ENCODE assay signal across 17 mouse cellular contexts in genomic region chr2:167309286-167309685, GRCm38 (mm10). TPM values are rescaled to one million over a fixed set of nuclear protein-coding genes. Genes with fewer than 3 reads are reported as not detected.
DNase-seq lines count a peak whose midpoint lies in the region; TF ChIP-seq lines count a peak whose summit lies in the region.
"Had no signal": no experiment of that assay in that cellular context is flagged by ENCODE, and none has a peak within 500 bp of the region (broad histone marks: within the 10 kb centered on the region; RNA-seq: fewer than 3 reads in every experiment).

No protein-coding gene starts in this region.

- no peak overlapping the region for H3K4me3 ChIP-seq in kidney, adult 2 months (ENCODE audit: insufficient read depth, low read depth, low read length)
- H3K4me3 ChIP-seq: erythroblast, embryonic 14.5 days; heart, embryonic 12.5 days; hindbrain, embryonic 10.5 days; lung, embryonic 15.5 days; myocyte had no signal

- DNase-seq in adrenal gland, adult 8-10 months: peak; percentile 1
- DNase-seq in adrenal gland, postnatal 14 days: no peak
- DNase-seq in kidney, adult 9 months: peak; percentile 0
- no peak for DNase-seq in kidney, adult 2 months
- DNase-seq in testis, postnatal 10 days (ENCODE audit: low spot score): peak; percentile 39
- no peak for DNase-seq in testis, postnatal 14 days (ENCODE audit: low spot score)
- DNase-seq in spleen, postnatal 36 days (ENCODE audit: low spot score in 2 of 2): no peak
- no peak for DNase-seq in right cerebral cortex, adult 18-20 months
- DNase-seq: kidney, postnatal 4 days; right cerebral cortex, postnatal 25 days; thymus, postnatal 25 days had no signal

- peaks cover 4% of the 10 kb centered on the region; the same call in 1 of the 2 replicates for H3K4me1 ChIP-seq in kidney, adult 2 months (ENCODE audit: control insufficient read depth, insufficient read depth, low read length)

- H3K27ac ChIP-seq in kidney, adult 2 months (ENCODE audit: insufficient read depth, low read depth, low read length): no peak overlapping the region
- H3K27ac ChIP-seq: hindbrain, embryonic 10.5 days; lung, embryonic 15.5 days had no signal

- 88% methylated on average over 12 of the region's 12 CpGs for WGBS in kidney, adult 2 months

- no peak for TF ChIP-seq POLR2A in kidney, adult 2 months (IDR thresholded peaks at IDR 0.05; ENCODE audit: low read depth, low read length)

- no peaks in the 10 kb centered on the region for H3K36me3 ChIP-seq in kidney, adult 2 months (ENCODE audit: control insufficient read depth, insufficient read depth, low read length)

- H3K27me3 ChIP-seq in kidney, adult 2 months (replicated peaks; ENCODE audit: control insufficient read depth, insufficient read depth, low read length): no peaks in the 10 kb centered on the region
- H3K27me3 ChIP-seq: heart, embryonic 12.5 days; lung, embryonic 15.5 days; Patski had no signal

- TF ChIP-seq CTCF in kidney, adult 2 months (conservative IDR thresholded peaks at IDR 0.05; ENCODE audit: insufficient read depth, insufficient read length, low read depth, low read length): no peak

RNA-seq across cellular contexts. Expression of gene B4galt5, which starts 39.7 kb away (rescaled TPM):
- 100 to 1,000 TPM in 2 of 4 experiments, 10 to 100 TPM in 2; 85.7 to 181 (median 114) TPM for total RNA-seq in adrenal gland, adult 8-10 months (2022)
- total RNA-seq in adrenal gland, postnatal 14 days (2021): 75.6 and 77.7 TPM in 2 replicates
- polyA plus RNA-seq in kidney, adult 2 months (2012; rRNA removed): 51.5 and 54.2 TPM in 2 replicates

Comparison
In these comparisons a context has a peak if more than half of its experiments do, and no peak if none do; other contexts are left out.
1. DNase-seq: peak in adrenal gland, adult 8-10 months (single experiment), kidney, adult 9 months (single experiment) and testis, postnatal 10 days (single experiment); none in adrenal gland, postnatal 14 days (single experiment), kidney, adult 2 months (single experiment), testis, postnatal 14 days (single experiment), spleen, postnatal 36 days (0 of 2) and right cerebral cortex, adult 18-20 months (single experiment).